ENCODE assay signal across 9 mouse cellular contexts in genomic region chr11:18115693-18116450, GRCm38 (mm10).
DNase-seq lines count a peak whose midpoint lies in the region; ATAC-seq lines count a peak whose summit lies in the region.
"Had no signal": no experiment of that assay in that cellular context is flagged by ENCODE, and none has a peak within 500 bp of the region (broad histone marks: within the 10 kb centered on the region; RNA-seq: fewer than 3 reads in every experiment).

No protein-coding gene starts in this region.

- no peak overlapping the region for H3K27ac ChIP-seq in hindbrain, embryonic 15.5 days (replicated peaks)
- H3K27ac ChIP-seq in hindbrain, embryonic 11.5 days (ENCODE audit: low read depth, low read length): no peak overlapping the region
- H3K27ac ChIP-seq: embryonic facial prominence, embryonic 13.5 days had no signal

- H3K27me3 ChIP-seq in hindbrain, embryonic 15.5 days: no peaks in the 10 kb centered on the region
- no peaks in the 10 kb centered on the region for H3K27me3 ChIP-seq in hindbrain, embryonic 11.5 days (ENCODE audit: control insufficient read depth, insufficient read depth, low read length)
- H3K27me3 ChIP-seq: embryonic facial prominence, embryonic 13.5 days had no signal

- H3K4me2 ChIP-seq in hindbrain, embryonic 15.5 days: no peak overlapping the region
- no peak overlapping the region for H3K4me2 ChIP-seq in hindbrain, embryonic 11.5 days (replicated peaks; ENCODE audit: low read depth, low read length)
- H3K4me2 ChIP-seq: embryonic facial prominence, embryonic 13.5 days had no signal

- no peak overlapping the region for H3K4me3 ChIP-seq in hindbrain, embryonic 15.5 days
- H3K4me3 ChIP-seq in hindbrain, embryonic 11.5 days (ENCODE audit: low read depth, low read length): no peak overlapping the region
- H3K4me3 ChIP-seq: embryonic facial prominence, embryonic 13.5 days had no signal

- H3K4me1 ChIP-seq in hindbrain, embryonic 15.5 days (replicated peaks): no peaks in the 10 kb centered on the region
- H3K4me1 ChIP-seq in hindbrain, embryonic 11.5 days (replicated peaks; ENCODE audit: control insufficient read depth, insufficient read depth, low read length): no peaks in the 10 kb centered on the region
- H3K4me1 ChIP-seq: embryonic facial prominence, embryonic 13.5 days had no signal

- DNase-seq in hindbrain, embryonic 11.5 days (ENCODE audit: low spot score): no peak
- peak; percentile 25 for DNase-seq in cerebellum, adult 9-11 months
- DNase-seq in gastrocnemius, postnatal 4 days (ENCODE audit: low spot score in 2 of 2): peak; percentile 20 to 64
- peak; percentile 8 to 10 for DNase-seq in left cerebral cortex, adult 18-20 months (ENCODE audit: low spot score in 2 of 2)
- peak; percentile 56 for DNase-seq in right cerebral cortex, postnatal 14 days
- DNase-seq in spleen, adult 12 weeks (ENCODE audit: low spot score): no peak
- no peak for DNase-seq in spleen, postnatal 10 days (ENCODE audit: low spot score in 2 of 2)

- ATAC-seq in hindbrain, embryonic 15.5 days (ENCODE audit: low FRiP score, low read depth): peak; percentile 97
- ATAC-seq in hindbrain, embryonic 11.5 days (ENCODE audit: low FRiP score): no peak

- H3K9me3 ChIP-seq in hindbrain, embryonic 15.5 days: no peaks in the 10 kb centered on the region
- H3K9me3 ChIP-seq in hindbrain, embryonic 11.5 days (ENCODE audit: control insufficient read depth, low read length): no peaks in the 10 kb centered on the region
- H3K9me3 ChIP-seq: embryonic facial prominence, embryonic 13.5 days had no signal

- WGBS in hindbrain, embryonic 15.5 days: 61% methylated on average over 9 of the region's 9 CpGs
- 85% methylated on average over 9 of the region's 9 CpGs for WGBS in hindbrain, embryonic 11.5 days

- H3K9ac ChIP-seq in hindbrain, embryonic 15.5 days: no peak overlapping the region
- H3K9ac ChIP-seq in hindbrain, embryonic 11.5 days (ENCODE audit: low read depth, low read length): no peak overlapping the region
- H3K9ac ChIP-seq: embryonic facial prominence, embryonic 13.5 days had no signal

- no peaks in the 10 kb centered on the region for H3K36me3 ChIP-seq in hindbrain, embryonic 15.5 days
- H3K36me3 ChIP-seq in hindbrain, embryonic 11.5 days (ENCODE audit: control insufficient read depth, insufficient read depth, low read length): no peaks in the 10 kb centered on the region
- H3K36me3 ChIP-seq: embryonic facial prominence, embryonic 13.5 days had no signal

Comparison
In these comparisons a context has a peak if more than half of its experiments do, and no peak if none do; other contexts are left out.
1. DNase-seq: peak in cerebellum, adult 9-11 months (single experiment), gastrocnemius, postnatal 4 days (2 of 2), left cerebral cortex, adult 18-20 months (2 of 2) and right cerebral cortex, postnatal 14 days (single experiment); none in hindbrain, embryonic 11.5 days (single experiment), spleen, adult 12 weeks (single experiment) and spleen, postnatal 10 days (0 of 2).